Mouse (Mus musculus) MEL (cell line): ENCODE data around the gene Hibadh. TPM values are rescaled to one million over a fixed set of nuclear protein-coding genes. Genes with fewer than 3 reads are reported as not detected.

Source experiments
- DNase-seq: peaks from one replicate; pipeline ENCODE4 v3.0.0; 2011; ENCODE audit warnings: low read depth, low spot score
- H3K27ac ChIP-seq: 2 replicates; pipeline ENCODE4 v1.5.1; 2012; ENCODE audit warnings: low read depth, mild to moderate bottlenecking, control low read depth, low read length, moderate library complexity; ENCODE audit not compliant: control insufficient read depth
- H3K27me3 ChIP-seq, 2 experiments: fragments of 150-350 bp in 1 of 2; sonication (generic) in 1 of 2; 2 replicates each; pipeline ENCODE4 v1.6.1; 2012; ENCODE audit warnings: low read length in 2 of 2, mild to moderate bottlenecking in 2 of 2, improper control_type of control experiment in 1 of 2, moderate library complexity in 1 of 2; ENCODE audit not compliant: insufficient read depth in 2 of 2, control insufficient read depth in 1 of 2
- H3K36me3 ChIP-seq, 2 experiments: 2 replicates each; pipeline ENCODE4 v1.6.1; 2012 to 2014; ENCODE audit warnings: low read length in 2 of 2, improper control_type of control experiment in 1 of 2, inconsistent platforms in 1 of 2, mild to moderate bottlenecking in 1 of 2; ENCODE audit not compliant: insufficient read depth in 2 of 2, control insufficient read depth in 1 of 2
- H3K4me1 ChIP-seq, 2 experiments: fragments of 150-350 bp in 1 of 2; sonication (generic) in 1 of 2; 2 replicates each; pipeline ENCODE4 v1.6.1; 2012; ENCODE audit warnings: low read length in 2 of 2, improper control_type of control experiment in 1 of 2, mild to moderate bottlenecking in 1 of 2; ENCODE audit not compliant: insufficient read depth in 2 of 2, control insufficient read depth in 1 of 2
- H3K4me3 ChIP-seq, 2 experiments: fragments of 150-350 bp in 1 of 2; sonication (generic) in 1 of 2; 2 replicates each; pipeline ENCODE4 v1.5.1; 2012; ENCODE audit warnings: low read depth in 2 of 2, low read length in 2 of 2, mild to moderate bottlenecking in 2 of 2, moderate library complexity in 2 of 2, control low read depth in 1 of 2, improper control_type of control experiment in 1 of 2; ENCODE audit not compliant: control insufficient read depth in 1 of 2, insufficient read depth in 1 of 2
- H3K79me2 ChIP-seq: 2 replicates; pipeline ENCODE4 v1.6.1; 2012; ENCODE audit warnings: mild to moderate bottlenecking, low read length, moderate library complexity; ENCODE audit not compliant: control insufficient read depth, poor library complexity, insufficient read depth
- H3K9ac ChIP-seq: 2 replicates; pipeline ENCODE4 v1.6.1; 2012; ENCODE audit warnings: low read depth, mild to moderate bottlenecking, control low read depth, low read length, moderate library complexity; ENCODE audit not compliant: control insufficient read depth, poor library complexity, severe bottlenecking
- H3K9me3 ChIP-seq: fragments of 150-350 bp; sonication (generic); replicated peaks from 2 replicates; pipeline ENCODE4 v1.6.1; 2012; ENCODE audit warnings: mild to moderate bottlenecking, low read length, improper control_type of control experiment, moderate library complexity; ENCODE audit not compliant: insufficient read depth
- CHD1 ChIP-seq: IDR thresholded peaks from 2 replicates; pipeline ENCODE4 v1.6.1; 2012; ENCODE audit warnings: low read depth, mild to moderate bottlenecking, inconsistent platforms, low read length, improper control_type of control experiment
- GATA1 ChIP-seq: IDR thresholded peaks from 2 replicates; pipeline ENCODE4 v1.6.1; 2011; ENCODE audit warnings: low read depth, low read length, improper control_type of control experiment
- HCFC1 ChIP-seq: IDR thresholded peaks from 2 replicates; pipeline ENCODE4 v1.6.1; 2012; ENCODE audit warnings: low read depth, mild to moderate bottlenecking, inconsistent platforms, low read length, improper control_type of control experiment, moderate library complexity
- KAT2A ChIP-seq: conservative IDR thresholded peaks from 2 replicates; pipeline ENCODE4 v1.6.1; 2012; ENCODE audit warnings: low read depth, low read length, improper control_type of control experiment, inconsistent platforms
- MAZ ChIP-seq: IDR thresholded peaks from 2 replicates; pipeline ENCODE4 v1.6.1; 2012; ENCODE audit warnings: low read depth, mild to moderate bottlenecking, inconsistent platforms, low read length, improper control_type of control experiment
- MEF2A ChIP-seq: IDR thresholded peaks from 2 replicates; pipeline ENCODE4 v1.6.1; 2014; ENCODE audit warnings: low read depth, mild to moderate bottlenecking, inconsistent platforms, low read length, improper control_type of control experiment; ENCODE audit not compliant: poor library complexity, insufficient replicate concordance, severe bottlenecking; ENCODE audit errors: extremely low read depth
- MXI1 ChIP-seq: IDR thresholded peaks from 2 replicates; pipeline ENCODE4 v1.6.1; 2011; ENCODE audit warnings: mild to moderate bottlenecking, low read depth, low read length, improper control_type of control experiment
- NELFE ChIP-seq: IDR thresholded peaks from 2 replicates; pipeline ENCODE4 v1.6.1; 2011; ENCODE audit warnings: low read depth, low read length, improper control_type of control experiment
- POLR2AphosphoS2 ChIP-seq: IDR thresholded peaks from 2 replicates; pipeline ENCODE4 v1.6.1; 2011; ENCODE audit warnings: low read length, improper control_type of control experiment
- POLR2AphosphoS5 ChIP-seq: IDR thresholded peaks from 2 replicates; pipeline ENCODE4 v1.6.1; 2012; ENCODE audit warnings: low read depth, borderline replicate concordance, mild to moderate bottlenecking, inconsistent platforms, low read length, moderate library complexity, mixed read lengths
- RAD21 ChIP-seq: IDR thresholded peaks from 2 replicates; pipeline ENCODE4 v1.6.1; 2011; ENCODE audit warnings: mild to moderate bottlenecking, low read depth, low read length, improper control_type of control experiment
- RCOR1 ChIP-seq: IDR thresholded peaks from 2 replicates; pipeline ENCODE4 v1.6.1; 2012; ENCODE audit warnings: low read depth, mild to moderate bottlenecking, inconsistent platforms, low read length, improper control_type of control experiment
- SIN3A ChIP-seq: IDR thresholded peaks from 2 replicates; pipeline ENCODE4 v1.6.1; 2012; ENCODE audit warnings: low read length, improper control_type of control experiment, inconsistent platforms
- TAL1 ChIP-seq: IDR thresholded peaks from 2 replicates; pipeline ENCODE4 v1.6.1; 2012; ENCODE audit warnings: mild to moderate bottlenecking, inconsistent platforms, low read length, moderate library complexity, mixed read lengths
- TBP ChIP-seq: IDR thresholded peaks from 2 replicates; pipeline ENCODE4 v1.8.0; 2011; ENCODE audit warnings: low read depth, low read length, improper control_type of control experiment
- TCF12 ChIP-seq: IDR thresholded peaks from 2 replicates; pipeline ENCODE4 v1.6.1; 2014; ENCODE audit warnings: low read depth, mild to moderate bottlenecking, inconsistent platforms, low read length, improper control_type of control experiment, moderate library complexity
- USF1 ChIP-seq: IDR thresholded peaks from 2 replicates; pipeline ENCODE4 v1.6.1; 2014; ENCODE audit warnings: low read depth, mild to moderate bottlenecking, inconsistent platforms, low read length, improper control_type of control experiment, moderate library complexity
- ZC3H11A ChIP-seq: IDR thresholded peaks from 2 replicates; pipeline ENCODE4 v1.6.1; 2012; ENCODE audit warnings: low read depth, mild to moderate bottlenecking, inconsistent platforms, low read length, improper control_type of control experiment
- ZNF384 ChIP-seq: IDR thresholded peaks from 2 replicates; pipeline ENCODE4 v1.6.1; 2012; ENCODE audit warnings: low read depth, mild to moderate bottlenecking, inconsistent platforms, low read length, improper control_type of control experiment
- polyA plus RNA-seq, 2 experiments: library from polyadenylated mRNA; stranded (reverse) in 1 of 2; unstranded in 1 of 2; fragments of >175 nt in 1 of 2; fragments of >200 nt in 1 of 2; gene quantifications; 2 replicates each; pipeline versions ENCODE4 v1.2.1 to v1.2.4; 2012; ENCODE audit warnings: low replicate concordance in 2 of 2, low read depth in 1 of 2; ENCODE audit not compliant: insufficient read length in 2 of 2, insufficient read depth in 1 of 2, missing spikeins in 1 of 2
- total RNA-seq: library from RNA; depleted of rRNA; stranded (reverse); fragments of 300-350 nt; gene quantifications from 2 replicates; pipeline ENCODE4 v1.2.3, GENCODE M21; 2012

Hibadh gene
- total and polyA plus RNA-seq, 3 experiments, result 31.2 to 39.3 TPM; not detected in 1

DNA sequence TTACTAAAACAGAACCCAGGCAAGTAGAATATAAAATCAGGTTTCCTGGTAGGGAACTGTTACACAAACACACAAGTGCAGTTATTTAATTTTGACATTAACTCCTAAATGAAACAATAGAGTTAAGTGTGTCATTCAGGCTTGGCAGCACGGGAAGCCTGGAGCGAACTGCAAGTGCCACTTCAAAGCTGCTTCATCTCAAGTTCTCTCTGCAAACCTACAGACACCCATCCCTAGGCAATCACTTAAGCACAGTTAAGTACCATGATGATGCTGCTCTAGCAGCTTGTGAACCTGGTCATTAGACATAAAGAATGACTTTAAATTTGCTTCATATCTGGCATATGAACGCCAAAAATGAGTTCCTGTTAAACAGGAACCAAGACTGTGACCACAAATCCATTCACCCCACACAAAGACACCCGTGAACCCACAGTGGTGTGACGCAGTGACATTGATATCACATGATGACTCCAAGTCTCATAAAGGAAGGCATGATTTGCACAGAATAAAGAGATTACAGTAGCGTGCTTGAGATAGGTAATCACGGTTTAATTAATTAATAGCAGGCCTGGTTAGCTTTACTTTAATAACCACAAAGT lies 33.3 kb downstream of the Hibadh start:
- Histone ChIP-seq H3K4me1 (no peaks in the 10 kb centered on the region; a peak in 1 of 4 replicates), H3K27me3 (no peaks in the 10 kb centered on the region), H3K4me3 (no peak overlapping the region), H3K27ac (no peak overlapping the region), H3K9ac (no peak overlapping the region), H3K36me3 (peaks cover 3 to 4% of the 10 kb centered on the region in 2 experiments), H3K79me2 (no peaks in the 10 kb centered on the region), H3K9me3 (no peaks in the 10 kb centered on the region)
- TF ChIP-seq POLR2AphosphoS5, result no peak
- TF ChIP-seq MAZ, result no peak
- TF ChIP-seq CHD1, result no peak
- TF ChIP-seq MEF2A, result no peak
- no peak for TF ChIP-seq TCF12
- no peak for TF ChIP-seq HCFC1
- TF ChIP-seq USF1, result no peak
- TF ChIP-seq TBP, result no peak
- no peak for DNase-seq

DNA sequence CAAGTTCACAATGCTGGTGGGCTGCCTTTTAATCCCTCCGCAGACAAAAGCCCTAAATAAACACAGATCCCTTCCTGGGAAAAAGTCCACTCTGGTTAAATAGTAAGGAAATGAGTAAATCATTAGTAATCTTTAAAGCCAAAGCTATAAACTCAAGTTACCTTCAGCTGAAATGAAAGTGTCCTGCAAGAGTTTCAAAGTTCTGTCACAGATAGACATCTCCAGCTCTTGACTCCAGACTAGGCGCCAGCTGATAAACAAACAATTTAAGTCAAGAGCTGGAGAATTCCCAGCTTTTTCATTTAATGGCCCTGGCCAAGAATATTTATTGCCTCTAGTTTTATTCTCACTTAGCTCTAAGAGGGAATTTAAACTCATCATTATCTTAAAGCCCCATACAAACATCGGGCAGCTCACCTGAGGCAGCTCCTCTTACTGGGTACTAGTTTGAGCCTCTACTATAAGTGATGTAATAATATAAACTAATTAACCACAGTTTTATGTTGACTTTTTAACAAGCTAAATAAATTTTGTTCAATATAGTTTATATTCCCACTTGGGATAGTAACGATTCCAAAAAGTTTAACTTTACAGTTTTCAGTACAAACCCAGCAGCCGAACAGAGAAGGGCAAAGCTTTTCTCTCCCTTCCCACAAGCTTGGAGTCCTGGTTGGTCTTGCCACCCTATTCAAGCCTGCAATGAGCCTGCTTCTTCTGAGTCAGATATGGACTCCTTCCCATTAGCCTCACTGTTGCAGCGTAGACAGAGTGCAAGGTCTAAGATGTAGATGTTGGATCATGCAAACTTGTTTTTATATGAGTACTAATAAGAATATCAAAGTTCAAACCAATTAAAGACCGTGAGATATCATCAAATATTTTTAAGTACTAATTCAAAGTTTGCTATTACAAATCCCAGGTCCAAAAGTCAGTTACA lies 38.2 kb downstream of the Hibadh start:
- no peak for TF ChIP-seq TAL1
- TF ChIP-seq NELFE, result no peak
- TF ChIP-seq RAD21, result no peak
- no peak for TF ChIP-seq USF1
- no peak for TF ChIP-seq GATA1
- TF ChIP-seq ZC3H11A, result no peak
- no peak for TF ChIP-seq RCOR1
- no peak for TF ChIP-seq POLR2AphosphoS2
- TF ChIP-seq SIN3A, result no peak
- no peak for TF ChIP-seq ZNF384
- TF ChIP-seq CHD1, result no peak
- TF ChIP-seq MEF2A, result no peak
- no peak for TF ChIP-seq HCFC1
- no peak for TF ChIP-seq MXI1
- no peak for TF ChIP-seq KAT2A
- H3K79me2 ChIP-seq, result no peaks in the 10 kb centered on the region
- no peak overlapping the region for H3K27ac ChIP-seq
- no peaks in the 10 kb centered on the region; a peak in 1 of 4 replicates for H3K4me1 ChIP-seq
- H3K27me3 ChIP-seq, result no peaks in the 10 kb centered on the region
- no peaks in the 10 kb centered on the region for H3K9me3 ChIP-seq
- H3K36me3 ChIP-seq, result peaks cover 2 to 4% of the 10 kb centered on the region in 2 experiments; a peak in 2 of 4 replicates
- no peak for DNase-seq
- H3K4me3 ChIP-seq, result no peak overlapping the region
- no peak overlapping the region for H3K9ac ChIP-seq
